Mouse (Mus musculus) liver, adult 2 months (tissue): ENCODE data around the gene Slc7a11. TPM values are rescaled to one million over a fixed set of nuclear protein-coding genes. Genes with fewer than 3 reads are reported as not detected.

ENCODE experiments used
- DNase-seq: peaks from one replicate; pipeline ENCODE4 v3.0.0-alpha.2; 2011; ENCODE audit warnings: low read depth, low spot score; ENCODE audit errors: extremely low read depth
- H3K27ac ChIP-seq: fragments of 200-500 bp; replicated peaks from 2 replicates; pipeline ENCODE4 v1.5.1; 2012; ENCODE audit warnings: low read depth, mild to moderate bottlenecking, control low read depth, inconsistent platforms, low read length; ENCODE audit not compliant: insufficient read depth
- H3K27me3 ChIP-seq: fragments of 200-500 bp; 2 replicates; pipeline ENCODE4 v1.6.1; 2012; ENCODE audit warnings: mild to moderate bottlenecking, moderate library complexity, low read length, inconsistent platforms; ENCODE audit not compliant: control insufficient read depth, insufficient read depth
- H3K36me3 ChIP-seq: fragments of 200-500 bp; 2 replicates; pipeline ENCODE4 v1.6.1; 2012; ENCODE audit warnings: low read length, inconsistent platforms; ENCODE audit not compliant: control insufficient read depth, insufficient read depth
- H3K4me1 ChIP-seq: fragments of 200-500 bp; 2 replicates; pipeline ENCODE4 v1.6.1; 2011; ENCODE audit warnings: low read length; ENCODE audit not compliant: control insufficient read depth, insufficient read depth
- H3K4me3 ChIP-seq: fragments of 200-500 bp; 2 replicates; pipeline ENCODE4 v1.5.1; 2011; ENCODE audit warnings: low read depth, mild to moderate bottlenecking, control low read depth, low read length, moderate library complexity; ENCODE audit not compliant: insufficient read depth
- H3K79me2 ChIP-seq: fragments of 200-500 bp; 2 replicates; pipeline ENCODE4 v1.6.1; 2012; ENCODE audit warnings: inconsistent platforms, mild to moderate bottlenecking, low read length, moderate library complexity; ENCODE audit not compliant: control insufficient read depth, insufficient read depth
- H3K9ac ChIP-seq: fragments of 200-500 bp; 2 replicates; pipeline ENCODE4 v1.6.1; 2012; ENCODE audit warnings: low read depth, mild to moderate bottlenecking, control low read depth, inconsistent platforms, low read length
- CTCF ChIP-seq: fragments of 200-500 bp; IDR thresholded peaks from 2 replicates; pipeline ENCODE4 v1.5.1; 2011; ENCODE audit warnings: low read depth, low read length, control low read depth
- POLR2A ChIP-seq: fragments of 200-500 bp; IDR thresholded peaks from 2 replicates; pipeline ENCODE4 v1.6.1; 2011; ENCODE audit warnings: low read length, control low read depth; ENCODE audit not compliant: insufficient read depth; ENCODE audit errors: extremely low read depth
- WGBS: fragments of 180-500 bp; shearing (Covaris S2); methylation state at CpG from one replicate; pipeline ENCODE4 v1.1.7; 2018; 5-methylcytosine and 5-hydroxymethylcytosine counted together
- polyA plus RNA-seq: library from polyadenylated mRNA; depleted of rRNA; stranded (reverse); fragments of >200 nt; gene quantifications from 2 replicates; pipeline ENCODE4 v1.2.3, GENCODE M21; 2012
- total RNA-seq: library from RNA; depleted of rRNA; stranded (reverse); fragments of >200 nt; gene quantifications from 2 replicates; pipeline ENCODE4 v1.2.3, GENCODE M21; 2014

The Slc7a11 gene
- total and polyA plus RNA-seq, 2 experiments: under 0.01 TPM; not detected in 1

DNA sequence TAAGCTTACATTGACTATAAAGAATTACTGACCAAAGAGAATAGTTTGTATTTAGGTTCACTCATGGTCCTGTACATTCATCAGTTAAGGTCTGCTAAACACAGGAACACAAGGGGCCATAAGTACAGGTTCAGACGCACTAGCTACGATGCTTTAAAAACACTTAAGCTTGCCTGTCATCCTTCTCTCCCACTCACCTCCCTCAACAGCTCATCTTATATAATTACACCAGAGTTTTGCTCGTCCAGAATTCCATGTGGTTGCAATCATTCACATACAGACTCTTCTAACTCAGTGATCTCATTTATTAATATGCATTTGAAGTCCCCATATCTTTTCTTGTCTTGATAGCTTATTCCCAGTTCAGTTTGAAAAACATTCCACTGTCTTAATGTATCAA is 458.6 kb downstream of the Slc7a11 start:
- Histone ChIP-seq H3K79me2 (no peaks in the 10 kb centered on the region), H3K4me1 (no peaks in the 10 kb centered on the region), H3K4me3 (no peak overlapping the region), H3K27ac (no peak overlapping the region), H3K27me3 (no peaks in the 10 kb centered on the region), H3K9ac (no peak overlapping the region), H3K36me3 (no peaks in the 10 kb centered on the region)
- 77% methylated on average over 3 of the region's 3 CpGs for WGBS
- TF ChIP-seq POLR2A (no peak), CTCF (no peak)
- no peak for DNase-seq

DNA sequence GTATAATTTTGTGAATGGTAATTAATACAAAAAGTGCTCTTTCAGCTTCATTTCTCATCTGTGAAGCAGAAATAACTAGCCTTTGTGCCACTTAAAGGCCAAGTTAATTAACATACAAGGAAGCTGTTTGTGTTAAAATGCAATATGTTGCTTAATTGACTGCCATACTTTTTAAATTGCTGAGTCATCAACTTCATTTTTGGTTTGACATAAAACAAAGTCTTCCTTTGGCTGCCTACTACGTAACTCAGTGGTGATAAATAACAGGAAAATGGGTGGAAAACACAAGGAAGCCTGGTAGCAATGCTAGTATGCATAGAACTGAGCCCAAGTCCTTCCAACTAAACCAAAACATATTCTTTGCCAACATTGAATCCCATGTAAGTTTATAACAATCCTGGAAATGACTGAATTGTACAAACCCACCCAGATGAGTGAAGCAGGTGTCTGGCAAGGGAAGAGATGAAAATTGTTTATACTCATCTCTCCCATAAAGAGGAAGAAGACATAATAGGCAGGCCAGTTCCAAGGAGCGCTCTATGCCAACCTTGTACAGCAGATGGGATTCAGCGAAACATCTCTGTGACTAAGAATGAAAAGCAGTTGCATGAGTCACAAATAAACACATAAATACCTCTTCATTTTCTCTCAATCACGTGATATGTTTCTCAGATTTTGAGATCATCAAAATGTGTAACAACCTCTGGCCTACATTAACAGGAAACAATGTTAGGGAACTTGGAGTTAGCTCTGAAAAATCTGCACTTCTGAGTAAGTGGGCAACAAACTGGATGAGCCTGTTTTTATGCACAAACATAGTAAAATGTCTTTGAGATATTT is 459.8 kb downstream of the Slc7a11 start:
- Histone ChIP-seq H3K4me1 (no peaks in the 10 kb centered on the region), H3K79me2 (no peaks in the 10 kb centered on the region), H3K27ac (no peak overlapping the region), H3K9ac (no peak overlapping the region), H3K36me3 (no peaks in the 10 kb centered on the region), H3K27me3 (no peaks in the 10 kb centered on the region), H3K4me3 (no peak overlapping the region)
- no peak for TF ChIP-seq CTCF
- 66% methylated on average over 4 of the region's 4 CpGs for WGBS
- no peak for DNase-seq

DNA sequence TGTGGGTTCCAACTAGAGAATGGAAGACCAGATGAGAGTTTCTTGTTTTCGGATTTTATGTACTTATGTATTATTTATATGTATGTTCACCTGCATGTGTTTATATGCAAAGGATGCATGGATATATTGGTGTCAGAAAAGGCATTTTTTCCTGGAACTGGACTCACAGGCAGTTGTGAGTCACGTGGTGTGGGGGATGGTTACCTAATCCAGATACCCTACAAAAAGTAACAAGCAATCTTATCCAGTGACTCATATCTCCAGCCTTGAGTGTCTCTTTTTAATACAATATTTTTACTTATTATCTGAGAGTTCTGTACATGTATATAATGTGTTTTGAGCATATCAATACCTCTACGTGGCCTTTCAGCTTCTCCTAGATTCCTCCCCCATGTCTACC is 469.4 kb downstream of the Slc7a11 start:
- no peak overlapping the region for H3K9ac ChIP-seq
- WGBS: 76% methylated on average over 3 of the region's 3 CpGs
- H3K79me2 ChIP-seq: no peaks in the 10 kb centered on the region
- H3K4me1 ChIP-seq: no peaks in the 10 kb centered on the region
- no peak overlapping the region for H3K4me3 ChIP-seq
- no peaks in the 10 kb centered on the region for H3K36me3 ChIP-seq
- no peak for TF ChIP-seq CTCF
- no peak for TF ChIP-seq POLR2A
- no peaks in the 10 kb centered on the region for H3K27me3 ChIP-seq
- H3K27ac ChIP-seq: no peak overlapping the region
- no peak for DNase-seq

DNA sequence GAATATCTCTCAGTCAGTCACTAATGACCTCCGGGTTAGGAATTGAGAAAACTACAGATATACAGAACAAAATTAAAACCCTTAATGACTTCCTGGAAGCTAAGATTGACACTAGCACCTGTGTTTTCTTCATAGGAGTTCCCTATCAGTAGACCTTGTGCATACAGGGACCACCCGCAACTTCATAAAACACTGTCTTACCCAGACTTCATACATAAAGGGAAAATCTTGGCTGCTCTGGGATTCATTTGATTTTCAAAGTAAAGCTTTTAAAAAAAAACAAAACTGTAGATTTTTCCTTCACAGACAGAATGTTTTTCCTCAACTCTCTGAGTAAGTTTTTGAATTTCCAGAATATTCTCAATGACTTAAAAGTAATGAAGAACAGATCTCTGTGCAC is 477.8 kb downstream of the Slc7a11 start:
- H3K36me3 ChIP-seq: no peaks in the 10 kb centered on the region
- H3K4me1 ChIP-seq: no peaks in the 10 kb centered on the region
- H3K27ac ChIP-seq: no peak overlapping the region
- no peak overlapping the region for H3K9ac ChIP-seq
- no peaks in the 10 kb centered on the region for H3K27me3 ChIP-seq
- no peak for TF ChIP-seq POLR2A
- TF ChIP-seq CTCF: no peak
- H3K79me2 ChIP-seq: no peaks in the 10 kb centered on the region
- no peak overlapping the region for H3K4me3 ChIP-seq
- 92% methylated on average over 2 of the region's 2 CpGs for WGBS
- no peak for DNase-seq

DNA sequence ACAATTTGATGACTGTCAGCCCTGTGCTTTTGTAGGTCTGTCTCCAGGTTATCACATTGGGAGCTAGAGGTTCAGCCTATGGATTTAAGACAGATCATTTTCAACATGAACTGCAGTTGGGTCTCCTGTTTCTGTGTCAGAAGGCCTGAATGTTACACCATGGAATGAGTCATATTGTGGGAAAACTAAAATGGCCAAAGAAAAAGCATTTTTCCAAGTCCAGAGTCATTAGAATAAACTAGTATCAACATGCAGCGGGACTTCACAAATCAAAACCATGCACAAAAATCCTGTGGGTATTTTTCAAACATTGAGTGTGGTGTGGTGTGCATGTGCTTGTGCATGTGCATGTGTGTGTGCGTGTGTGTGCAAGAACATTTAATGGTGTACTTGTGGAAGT is 482.8 kb downstream of the Slc7a11 start:
- TF ChIP-seq POLR2A (no peak), CTCF (no peak)
- no peak overlapping the region for H3K9ac ChIP-seq
- no peak for DNase-seq
- WGBS: 83% methylated on average over 2 of the region's 2 CpGs
- H3K27ac ChIP-seq: no peak overlapping the region
- no peaks in the 10 kb centered on the region for H3K36me3 ChIP-seq
- no peak overlapping the region for H3K4me3 ChIP-seq
- no peaks in the 10 kb centered on the region for H3K27me3 ChIP-seq
- no peaks in the 10 kb centered on the region for H3K79me2 ChIP-seq
- no peaks in the 10 kb centered on the region for H3K4me1 ChIP-seq

DNA sequence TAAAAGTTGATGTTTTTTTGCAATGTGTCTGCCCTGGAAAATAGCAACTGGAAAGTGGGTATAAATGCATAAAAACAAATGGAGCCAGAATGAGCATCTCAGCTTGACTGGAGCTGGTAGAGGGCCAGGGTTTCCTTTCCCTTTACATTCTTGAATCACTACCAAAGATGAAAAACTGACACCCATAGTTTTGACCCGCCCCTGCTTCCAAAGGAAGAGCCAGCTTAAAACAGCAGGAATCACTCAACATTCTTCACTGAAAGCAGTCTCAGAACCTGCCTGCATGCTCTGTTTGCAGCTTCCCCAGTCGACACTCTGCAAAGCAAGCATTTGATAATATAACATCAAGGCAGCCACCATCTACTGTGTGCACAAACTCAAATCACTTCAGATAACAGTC is 496.6 kb downstream of the Slc7a11 start:
- Histone ChIP-seq H3K27ac (no peak overlapping the region), H3K79me2 (no peaks in the 10 kb centered on the region), H3K4me1 (no peaks in the 10 kb centered on the region), H3K9ac (no peak overlapping the region), H3K4me3 (no peak overlapping the region), H3K27me3 (no peaks in the 10 kb centered on the region), H3K36me3 (no peaks in the 10 kb centered on the region)
- no peak for DNase-seq
- no peak for TF ChIP-seq POLR2A
- no peak for TF ChIP-seq CTCF
- WGBS: 28% methylated on average over 2 of the region's 2 CpGs
